Mouse (Mus musculus): ENCODE measurements around the gene Emx2. TPM values are rescaled to one million over a fixed set of nuclear protein-coding genes. Genes with fewer than 3 reads are reported as not detected.

The Emx2 gene
- polyA plus RNA-seq, 1 experiment from 2014 or later, result 1.1 TPM

DNA sequence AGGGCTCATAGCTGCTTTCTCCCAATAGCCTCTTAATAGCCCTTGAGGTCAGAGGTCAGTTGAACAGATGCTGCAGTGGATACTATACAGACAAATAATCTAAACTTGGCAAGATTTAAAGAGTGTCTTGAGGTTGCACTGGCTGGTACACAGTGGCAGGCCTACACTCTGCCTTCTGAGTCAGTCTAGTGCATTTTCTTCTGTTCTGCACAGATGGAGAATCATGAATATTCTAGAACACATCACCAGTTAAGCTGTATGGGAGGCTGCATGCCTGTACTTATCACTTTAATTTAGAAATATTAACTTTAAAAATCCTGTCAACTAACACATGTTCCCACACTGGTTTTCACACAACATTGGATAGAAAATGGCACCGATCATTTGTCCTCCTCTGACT, 34.1 kb downstream of the Emx2 start:
- H3K4me1 ChIP-seq, result no peaks in the 10 kb centered on the region
- no peaks in the 10 kb centered on the region for H3K9me3 ChIP-seq
- H3K36me3 ChIP-seq, result no peaks in the 10 kb centered on the region
- WGBS, result 84% methylated on average over 1 of the region's 1 CpGs
- no peak overlapping the region for H3K27ac ChIP-seq
- no peaks in the 10 kb centered on the region for H3K27me3 ChIP-seq (ENCODE audit: insufficient read depth, poor library complexity, severe bottlenecking)
- H3K4me3 ChIP-seq, result no peak overlapping the region
- no peak for DNase-seq (ENCODE audit: low spot score)

DNA sequence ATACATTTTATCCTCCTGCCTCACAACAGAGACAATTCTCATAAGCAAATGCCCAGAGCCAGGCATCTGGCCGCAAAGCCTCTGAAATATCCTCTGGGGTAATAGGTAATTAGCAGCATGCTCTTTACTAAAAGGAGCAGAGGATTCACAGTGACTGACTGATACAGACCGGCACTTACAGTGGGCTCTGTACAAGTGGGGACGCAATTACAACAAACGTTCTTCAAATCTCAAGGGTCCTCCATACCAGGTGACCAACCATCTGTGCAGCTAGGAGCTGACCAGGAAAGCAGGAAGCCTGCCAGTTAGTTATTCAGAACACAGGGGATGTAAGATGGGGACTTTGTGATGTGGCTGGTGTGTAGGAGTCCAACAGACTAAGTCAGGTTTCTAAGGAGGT, 38.7 kb downstream of the Emx2 start:
- WGBS, result 76% methylated on average over 4 of the region's 4 CpGs
- no peaks in the 10 kb centered on the region for H3K36me3 ChIP-seq
- no peak for DNase-seq (ENCODE audit: low spot score)
- H3K27me3 ChIP-seq (ENCODE audit: insufficient read depth, poor library complexity, severe bottlenecking), result no peaks in the 10 kb centered on the region
- no peaks in the 10 kb centered on the region for H3K9me3 ChIP-seq
- H3K4me1 ChIP-seq, result no peaks in the 10 kb centered on the region
- H3K27ac ChIP-seq, result no peak overlapping the region
- no peak overlapping the region for H3K4me3 ChIP-seq

DNA sequence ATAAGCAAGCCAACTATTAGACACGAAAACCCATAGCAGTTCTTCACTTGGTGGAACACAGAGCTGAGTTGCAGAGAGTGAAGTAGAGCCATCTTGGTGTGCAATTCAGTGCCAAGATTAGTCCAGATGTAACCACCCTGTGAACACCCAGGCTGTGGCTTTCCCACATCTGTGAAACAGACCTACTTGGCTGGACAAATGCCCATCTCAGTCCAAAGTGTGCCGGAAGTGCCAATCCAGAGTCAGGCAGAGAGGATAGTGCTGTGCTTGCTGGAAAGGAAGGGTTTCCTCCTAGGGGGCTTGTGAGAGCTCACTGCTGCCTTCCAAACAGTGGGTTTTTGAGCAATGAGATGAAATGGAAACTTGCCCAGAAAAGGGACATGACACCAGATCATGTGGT, 50.7 kb downstream of the Emx2 start:
- H3K4me1 ChIP-seq, result no peaks in the 10 kb centered on the region
- WGBS, result 85% methylated on average over 2 of the region's 2 CpGs
- DNase-seq (ENCODE audit: low spot score), result no peak
- no peaks in the 10 kb centered on the region for H3K36me3 ChIP-seq
- H3K4me3 ChIP-seq, result no peak overlapping the region
- no peak overlapping the region for H3K27ac ChIP-seq
- H3K9me3 ChIP-seq, result no peaks in the 10 kb centered on the region
- H3K27me3 ChIP-seq (ENCODE audit: insufficient read depth, poor library complexity, severe bottlenecking), result 0 out of 2 replicates have a peak, but pooled peaks cover 6% of the 10 kb centered on the region

DNA sequence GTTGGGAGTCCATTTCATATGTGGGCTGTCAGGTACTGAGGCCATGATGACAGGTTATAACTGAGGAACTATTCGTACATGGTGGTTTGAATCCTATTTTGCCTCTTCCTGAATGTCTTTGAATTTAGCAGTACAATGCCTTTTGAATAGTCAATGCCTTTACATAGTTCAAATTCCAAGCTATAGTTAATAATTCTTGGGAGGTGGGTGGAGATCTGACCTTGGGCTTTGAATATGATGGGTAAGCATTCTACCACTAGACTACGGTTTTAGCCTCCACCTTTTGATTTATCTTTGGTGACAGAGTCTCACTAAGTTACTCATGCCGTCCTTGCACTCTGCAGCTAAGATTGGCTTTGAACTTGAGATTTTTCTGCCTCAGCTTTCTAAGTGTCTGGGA, 55.0 kb downstream of the Emx2 start:
- H3K36me3 ChIP-seq, result no peaks in the 10 kb centered on the region
- no peak overlapping the region for H3K4me3 ChIP-seq
- WGBS, result 81% methylated on average over 3 of the region's 3 CpGs
- peaks cover 6% of the 10 kb centered on the region; the same call in 1 of the 2 replicates for H3K27me3 ChIP-seq (ENCODE audit: insufficient read depth, poor library complexity, severe bottlenecking)
- no peaks in the 10 kb centered on the region for H3K4me1 ChIP-seq
- no peak for DNase-seq (ENCODE audit: low spot score)
- H3K9me3 ChIP-seq, result no peaks in the 10 kb centered on the region
- no peak overlapping the region for H3K27ac ChIP-seq

Other genes starting within 250 kb of the Emx2 start
- gene Kcnk18, start 239.2 kb upstream of the Emx2 start, polyA plus RNA-seq (2016; fragmentation: Nextera tagmentation; extraction: Ambion mirVana), result not detected in 2 replicates
- gene Slc18a2, start 197.5 kb upstream of the Emx2 start, polyA plus RNA-seq (2016; fragmentation: Nextera tagmentation; extraction: Ambion mirVana), result 9.0 and 10.1 TPM in 2 replicates
- gene Rps12-ps3, start 136.1 kb upstream of the Emx2 start, polyA plus RNA-seq (2016; fragmentation: Nextera tagmentation; extraction: Ambion mirVana), result 7.2 and 8.9 TPM in 2 replicates
- gene Pdzd8, start 112.6 kb upstream of the Emx2 start, polyA plus RNA-seq (2016; fragmentation: Nextera tagmentation; extraction: Ambion mirVana), result 9.0 and 10.8 TPM in 2 replicates

All from heart, embryonic 10.5 days (tissue).